Mouse (Mus musculus) stomach, embryonic 15.5 days (tissue): Measurements from ENCODE around the gene Alpk3. TPM values are rescaled to one million over a fixed set of nuclear protein-coding genes. Genes with fewer than 3 reads are reported as not detected.
"Not testable (repeated sequence)": the region's sequence is repeated elsewhere in the genome, so short reads cannot be mapped to it uniquely, and the experiment has no call there.

Experiments used
- ATAC-seq: fragments of 200-750 bp; cut with Nextera tagmentation; 2 replicates; pipeline ENCODE4 v1.8.0; 2017; ENCODE audit warnings: low read depth, moderate number of reproducible peaks, moderate TSS enrichment; ENCODE audit not compliant: insufficient read depth, low FRiP score
- H3K27ac ChIP-seq: fragments of 300-500 bp; sonication (generic); 2 replicates; pipeline ENCODE4 v1.5.1; 2015; ENCODE audit warnings: mild to moderate bottlenecking, inconsistent platforms
- H3K27me3 ChIP-seq: fragments of 300-500 bp; sonication (generic); replicated peaks from 2 replicates; pipeline ENCODE4 v1.6.1; 2015; ENCODE audit warnings: inconsistent platforms
- H3K36me3 ChIP-seq: fragments of 300-500 bp; sonication (generic); 2 replicates; pipeline ENCODE4 v1.6.1; 2015; ENCODE audit warnings: inconsistent platforms
- H3K4me1 ChIP-seq: fragments of 300-500 bp; sonication (generic); 2 replicates; pipeline ENCODE4 v1.6.1; 2015; ENCODE audit warnings: inconsistent platforms
- H3K4me2 ChIP-seq: fragments of 300-500 bp; sonication (generic); 2 replicates; pipeline ENCODE4 v1.6.1; 2015; ENCODE audit warnings: mild to moderate bottlenecking, inconsistent platforms
- H3K4me3 ChIP-seq: fragments of 300-500 bp; sonication (generic); replicated peaks from 2 replicates; pipeline ENCODE4 v1.5.1; 2015; ENCODE audit warnings: inconsistent platforms
- H3K9ac ChIP-seq: fragments of 300-500 bp; sonication (generic); 2 replicates; pipeline ENCODE4 v1.6.1; 2015; ENCODE audit warnings: inconsistent platforms
- H3K9me3 ChIP-seq: fragments of 300-500 bp; sonication (generic); 2 replicates; pipeline ENCODE4 v1.6.1; 2016; ENCODE audit warnings: inconsistent platforms
- WGBS: fragments of 180-500 bp; shearing (Covaris S2); methylation state at CpG from one replicate; pipeline ENCODE4 v1.1.7; 2015; 5-methylcytosine and 5-hydroxymethylcytosine counted together
- polyA plus RNA-seq: library from polyadenylated mRNA; unstranded; fragments of >200 nt; fragmentation: Nextera tagmentation; extraction: Ambion mirVana; gene quantifications from 2 replicates; pipeline ENCODE4 v1.2.1, GENCODE M21; 2015

Gene Alpk3
- polyA plus RNA-seq, 1 experiment from 2014 or later: 0.64 TPM

DNA sequence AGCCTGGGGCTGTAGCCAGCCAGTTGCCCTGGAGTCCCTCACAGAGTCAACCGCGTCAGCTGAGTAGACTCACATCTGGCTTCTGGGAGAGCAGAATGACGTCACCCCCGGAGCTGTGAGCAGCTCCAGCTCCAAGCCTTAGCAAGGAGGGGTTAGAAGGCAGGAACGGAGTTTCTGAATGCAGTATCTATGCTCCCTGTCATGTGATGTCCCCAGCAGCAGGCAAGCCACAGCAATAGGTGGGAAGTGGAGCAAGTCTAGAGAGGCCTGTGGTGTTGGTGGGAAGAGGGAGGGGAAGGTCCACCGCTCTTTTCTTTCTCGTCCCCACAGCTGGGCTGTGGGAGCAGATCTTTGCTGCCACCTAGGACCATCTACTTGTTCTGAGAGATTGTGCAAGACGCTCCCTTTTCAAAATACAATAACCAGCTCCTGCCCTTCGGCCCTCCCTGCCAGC lies 77.2 kb downstream of the Alpk3 start:
- H3K4me2 ChIP-seq: peak overlapping the region; percentile 54
- ATAC-seq: peak; percentile 78
- peak overlapping the region; percentile 51 for H3K27ac ChIP-seq
- H3K4me3 ChIP-seq: peak overlapping the region; percentile 23; the same call in 1 of the 2 replicates
- WGBS: 5% methylated on average over 9 of the region's 9 CpGs
- H3K36me3 ChIP-seq: no peaks in the 10 kb centered on the region
- no peaks in the 10 kb centered on the region for H3K9me3 ChIP-seq
- H3K27me3 ChIP-seq: no peaks in the 10 kb centered on the region
- H3K9ac ChIP-seq: 0 out of 2 replicates have a peak overlapping the region, but pooled peaks have one; percentile 16
- peaks cover 14% of the 10 kb centered on the region for H3K4me1 ChIP-seq

DNA sequence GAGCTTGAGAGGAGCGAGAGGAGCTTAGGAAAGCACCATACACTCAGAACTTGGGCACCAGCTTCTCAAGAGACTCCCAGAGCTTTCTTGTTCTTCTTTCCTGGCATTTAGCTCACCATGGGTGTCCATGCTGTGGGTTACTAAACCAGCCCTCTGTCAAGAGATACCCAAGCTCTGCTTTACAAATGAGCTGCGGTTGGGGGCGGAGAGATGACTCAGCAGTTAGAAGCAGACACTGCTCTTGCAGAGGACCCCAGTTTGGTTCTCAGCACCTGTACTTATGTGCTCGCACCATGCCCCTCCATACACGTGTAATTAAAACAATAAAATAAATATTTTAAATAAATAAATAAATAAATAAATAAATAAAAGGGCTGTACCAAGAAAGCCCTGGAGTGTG lies 79.9 kb downstream of the Alpk3 start:
- Histone ChIP-seq H3K4me3 (no peak overlapping the region), H3K4me1 (peaks cover 14% of the 10 kb centered on the region), H3K9me3 (no peaks in the 10 kb centered on the region), H3K9ac (no peak overlapping the region), H3K27ac (no peak overlapping the region), H3K4me2 (no peak overlapping the region), H3K36me3 (no peaks in the 10 kb centered on the region), H3K27me3 (no peaks in the 10 kb centered on the region)
- ATAC-seq: no peak
- WGBS: 79% methylated on average over 5 of the region's 5 CpGs

DNA sequence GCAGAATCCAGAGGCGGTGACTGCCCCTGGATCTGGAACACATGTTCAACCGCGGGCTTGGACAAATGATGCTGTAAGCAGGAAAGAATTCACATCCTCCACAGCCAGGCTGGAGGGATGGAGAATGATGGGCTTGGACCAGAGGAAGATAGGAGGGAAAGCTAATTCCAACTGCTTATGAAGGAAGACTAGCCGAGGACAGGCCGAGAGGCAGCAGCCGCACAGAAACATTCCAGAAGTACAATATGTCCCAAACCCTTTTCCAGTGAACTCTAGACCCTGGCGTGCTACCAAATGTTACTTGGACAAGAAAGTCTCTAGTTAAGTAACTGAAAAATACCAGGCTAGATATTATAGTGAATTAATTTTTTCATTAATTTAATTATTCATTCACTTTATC lies 81.7 kb downstream of the Alpk3 start:
- Histone ChIP-seq H3K36me3 (no peaks in the 10 kb centered on the region), H3K27me3 (no peaks in the 10 kb centered on the region), H3K4me3 (no peak overlapping the region), H3K9me3 (no peaks in the 10 kb centered on the region), H3K9ac (no peak overlapping the region), H3K27ac (no peak overlapping the region; the same call in 1 of the 2 replicates), H3K4me1 (peaks cover 8% of the 10 kb centered on the region), H3K4me2 (no peak overlapping the region)
- WGBS: 66% methylated on average over 7 of the region's 7 CpGs
- ATAC-seq: no peak

DNA sequence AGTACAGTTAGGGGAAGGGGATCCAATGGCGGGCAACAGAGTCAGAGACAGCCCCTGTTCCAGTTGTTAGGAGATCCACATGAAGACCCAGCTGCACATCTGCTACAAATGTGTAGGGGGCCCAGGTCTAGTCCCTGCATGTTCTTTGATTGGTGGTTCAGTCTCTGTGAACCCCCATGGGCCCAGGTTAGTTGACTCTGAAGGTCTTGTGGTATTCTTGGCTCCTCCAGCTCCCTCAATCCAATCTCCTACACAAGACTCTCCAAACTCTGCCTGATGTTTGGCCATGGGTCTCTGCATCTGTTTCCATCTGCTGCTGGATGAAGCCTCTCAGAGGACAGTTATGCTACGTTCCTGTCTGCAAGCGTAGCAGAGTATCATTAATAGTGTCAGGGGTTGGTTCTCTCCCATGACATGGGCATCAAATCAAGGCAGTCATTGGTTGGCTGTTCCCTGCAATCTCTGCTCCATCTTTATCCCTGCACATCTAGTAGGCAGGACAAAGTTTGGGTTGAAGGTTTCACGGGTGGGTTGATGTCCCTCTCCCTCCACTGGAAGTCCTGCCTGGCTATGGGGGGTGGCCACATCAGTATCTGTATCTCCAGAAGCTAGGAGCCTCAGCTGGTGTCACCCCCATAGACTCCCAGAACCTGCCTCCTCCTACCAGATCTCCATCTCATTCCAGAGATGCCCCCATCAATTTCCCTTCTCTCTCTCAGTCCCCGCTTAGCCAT lies 82.4 kb downstream of the Alpk3 start:
- no peaks in the 10 kb centered on the region for H3K36me3 ChIP-seq
- whole genome bisulfite sequencing: 81% methylated on average over 5 of the region's 5 CpGs
- H3K4me1 ChIP-seq: 0 out of 2 replicates have a peak, but pooled peaks cover 3% of the 10 kb centered on the region
- no peak overlapping the region for H3K9ac ChIP-seq
- H3K27ac ChIP-seq: peak overlapping the region; percentile 31; the same call in 1 of the 2 replicates
- H3K27me3 ChIP-seq: no peaks in the 10 kb centered on the region
- H3K9me3 ChIP-seq: no peaks in the 10 kb centered on the region
- no peak overlapping the region for H3K4me3 ChIP-seq
- no peak for ATAC-seq
- no peak overlapping the region for H3K4me2 ChIP-seq

DNA sequence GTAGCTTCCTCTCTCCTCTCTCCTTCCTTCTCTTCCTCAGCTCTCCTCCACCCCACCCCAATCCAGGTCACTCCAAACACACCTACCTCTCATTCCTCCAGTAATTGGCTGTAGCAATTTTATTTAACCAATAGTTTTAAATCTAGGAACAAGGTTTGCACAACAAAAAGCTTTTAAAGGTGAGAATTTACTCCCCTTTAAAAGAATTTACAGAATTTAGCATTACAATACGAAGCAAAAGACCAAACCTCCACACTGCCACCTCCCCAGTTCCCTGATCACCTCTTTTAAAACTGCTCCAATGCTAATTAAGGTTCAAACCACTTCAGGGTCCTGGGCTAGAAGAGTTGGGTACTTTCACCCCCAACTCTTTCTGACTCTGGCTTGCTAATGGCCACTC lies 84.1 kb downstream of the Alpk3 start:
- Histone ChIP-seq H3K27ac (no peak overlapping the region), H3K4me2 (no peak overlapping the region), H3K27me3 (no peaks in the 10 kb centered on the region), H3K4me3 (no peak overlapping the region), H3K9ac (no peak overlapping the region), H3K9me3 (no peaks in the 10 kb centered on the region), H3K36me3 (no peaks in the 10 kb centered on the region), H3K4me1 (no peaks in the 10 kb centered on the region)
- no peak for ATAC-seq
- WGBS: 82% methylated on average over 1 of the region's 1 CpGs

DNA sequence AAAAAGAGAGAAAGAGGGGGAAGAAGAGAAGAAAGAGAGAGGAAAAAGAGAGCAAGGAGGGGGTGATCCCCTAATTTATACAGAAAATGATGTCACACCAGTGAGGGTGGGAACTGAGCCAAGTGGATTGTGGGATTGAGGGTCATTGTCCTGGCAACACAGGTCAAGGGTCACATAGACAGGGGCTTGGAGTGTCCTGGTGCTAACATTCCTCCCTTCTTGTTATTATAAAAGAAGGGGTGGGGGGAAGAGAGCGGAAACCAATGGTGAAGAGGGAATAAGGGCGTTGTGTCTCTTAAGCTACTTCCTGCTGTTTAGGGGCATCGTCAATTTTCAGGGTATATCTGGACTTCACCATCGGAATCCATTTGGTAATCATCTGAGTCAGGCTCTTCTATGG lies 85.7 kb downstream of the Alpk3 start:
- not testable (repeated sequence) for H3K4me1 ChIP-seq, H3K27ac ChIP-seq, H3K4me2 ChIP-seq, H3K27me3 ChIP-seq, H3K4me3 ChIP-seq, H3K36me3 ChIP-seq, ATAC-seq, H3K9ac ChIP-seq, H3K9me3 ChIP-seq
- 71% methylated on average over 4 of the region's 4 CpGs for WGBS

DNA sequence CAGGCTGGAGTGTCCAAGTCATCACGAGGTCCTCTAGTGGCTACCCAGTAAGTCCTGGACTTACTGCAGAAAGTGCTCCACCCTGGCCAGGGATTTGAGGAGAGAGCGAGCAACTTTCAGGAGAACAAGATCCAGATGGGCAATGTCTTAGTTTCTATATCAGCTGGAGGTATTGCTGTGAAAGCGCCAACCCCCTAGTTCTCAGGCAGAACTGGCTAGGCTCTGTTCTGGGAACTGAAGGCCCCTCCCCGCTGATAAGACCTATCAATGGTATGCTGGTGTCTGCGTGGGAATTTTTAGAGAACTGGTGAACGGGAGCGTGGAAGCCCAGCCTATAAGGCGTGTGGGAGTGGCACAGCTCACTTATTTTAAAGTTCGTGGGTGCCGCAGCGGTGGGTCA lies 92.4 kb downstream of the Alpk3 start:
- Histone ChIP-seq H3K9ac (no peak overlapping the region), H3K27ac (no peak overlapping the region), H3K4me3 (no peak overlapping the region), H3K4me1 (no peaks in the 10 kb centered on the region), H3K4me2 (no peak overlapping the region), H3K27me3 (no peaks in the 10 kb centered on the region), H3K9me3 (no peaks in the 10 kb centered on the region), H3K36me3 (no peaks in the 10 kb centered on the region)
- 75% methylated on average over 11 of the region's 11 CpGs for WGBS
- no peak for ATAC-seq

DNA sequence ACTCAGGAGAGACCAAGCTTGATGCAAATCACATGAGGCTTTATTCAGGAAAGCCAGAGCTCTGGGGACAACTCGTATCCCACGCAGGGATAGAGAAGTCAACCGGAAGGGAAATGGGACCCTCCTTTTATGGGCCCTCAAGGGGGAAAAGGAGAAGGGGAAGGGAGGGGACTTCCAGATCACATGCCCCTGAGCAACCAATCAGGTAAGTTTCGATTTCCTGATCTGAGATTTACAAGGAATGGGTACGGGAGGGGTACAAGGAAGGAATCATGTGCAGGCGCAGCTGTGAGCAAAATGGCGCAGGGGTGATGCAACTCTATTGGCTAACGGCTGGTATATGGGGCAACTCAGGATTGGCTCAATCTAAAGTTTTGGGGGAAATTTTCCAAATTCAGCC lies 93.8 kb downstream of the Alpk3 start:
- Histone ChIP-seq H3K27ac (no peak overlapping the region), H3K36me3 (no peaks in the 10 kb centered on the region), H3K4me3 (no peak overlapping the region), H3K9me3 (no peaks in the 10 kb centered on the region), H3K4me2 (no peak overlapping the region), H3K4me1 (no peaks in the 10 kb centered on the region), H3K27me3 (no peaks in the 10 kb centered on the region), H3K9ac (no peak overlapping the region)
- no peak for ATAC-seq
- WGBS: 93% methylated on average over 8 of the region's 8 CpGs

DNA sequence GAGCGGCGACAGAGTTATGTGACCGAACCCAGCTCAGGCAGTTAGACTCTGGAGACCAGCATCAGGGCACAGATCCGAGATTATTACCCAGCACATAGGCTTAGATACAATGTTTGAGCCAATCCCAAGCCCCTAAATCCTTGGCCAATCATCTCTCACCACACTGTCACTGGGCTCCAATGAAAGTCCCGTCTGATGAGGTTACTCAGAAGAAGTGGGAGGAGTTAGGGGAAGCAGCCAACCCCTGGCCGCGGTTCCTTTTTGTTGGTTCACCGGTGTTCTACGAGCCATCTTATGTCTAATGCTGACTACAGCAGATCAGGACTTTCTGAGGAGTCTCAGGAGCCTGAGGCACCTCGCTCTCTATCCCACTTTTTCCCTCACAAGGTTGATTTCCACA lies 94.9 kb downstream of the Alpk3 start:
- Histone ChIP-seq H3K4me3 (no peak overlapping the region), H3K27ac (no peak overlapping the region), H3K4me1 (no peaks in the 10 kb centered on the region), H3K9ac (no peak overlapping the region), H3K36me3 (no peaks in the 10 kb centered on the region), H3K4me2 (no peak overlapping the region), H3K9me3 (no peaks in the 10 kb centered on the region), H3K27me3 (no peaks in the 10 kb centered on the region)
- no peak for ATAC-seq
- whole genome bisulfite sequencing: 90% methylated on average over 10 of the region's 10 CpGs

DNA sequence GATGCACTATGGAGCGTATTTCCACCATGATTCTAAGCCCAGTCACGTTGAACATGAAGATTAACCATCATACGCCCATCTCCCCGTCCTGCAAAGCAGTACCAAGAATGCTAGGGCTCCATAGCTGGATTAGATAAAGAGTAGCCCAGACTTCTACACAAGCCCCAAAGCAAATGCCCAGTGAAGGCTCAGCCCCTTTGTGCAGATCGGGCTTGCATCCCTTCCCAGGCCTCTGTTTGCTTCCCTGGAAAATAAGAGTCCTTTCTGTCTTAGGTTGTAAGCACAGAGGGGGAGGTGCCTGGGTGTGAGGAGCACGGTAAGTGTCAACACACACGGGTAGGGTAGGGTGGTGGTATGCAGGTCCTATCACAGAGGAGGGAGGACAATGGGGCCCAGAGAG lies 95.4 kb downstream of the Alpk3 start:
- no peak overlapping the region for H3K27ac ChIP-seq
- ATAC-seq: no peak
- H3K36me3 ChIP-seq: no peaks in the 10 kb centered on the region
- H3K4me3 ChIP-seq: no peak overlapping the region
- no peak overlapping the region for H3K9ac ChIP-seq
- H3K4me1 ChIP-seq: no peaks in the 10 kb centered on the region
- 74% methylated on average over 7 of the region's 7 CpGs for WGBS
- no peaks in the 10 kb centered on the region for H3K9me3 ChIP-seq
- H3K27me3 ChIP-seq: no peaks in the 10 kb centered on the region
- H3K4me2 ChIP-seq: no peak overlapping the region

DNA sequence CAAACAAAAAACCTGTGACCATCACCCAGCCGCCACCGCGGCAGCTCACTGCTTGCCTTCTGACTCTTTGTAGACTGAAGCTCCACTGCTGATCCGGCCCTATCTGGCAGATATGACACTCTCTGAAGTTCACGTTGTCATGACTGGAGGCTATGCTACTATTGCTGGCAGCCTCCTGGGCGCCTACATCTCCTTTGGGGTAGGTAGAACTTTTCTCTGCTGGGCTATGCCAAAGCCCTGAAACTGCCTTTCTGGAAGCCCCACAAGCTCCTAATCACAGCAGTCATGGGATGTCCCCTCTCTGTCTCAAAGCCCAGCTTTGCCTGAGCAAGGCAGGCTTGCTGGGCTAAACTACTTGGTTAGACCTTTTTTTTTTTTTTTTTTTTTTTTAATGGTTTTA lies 95.9 kb downstream of the Alpk3 start:
- Histone ChIP-seq H3K9ac (no peak overlapping the region), H3K9me3 (no peaks in the 10 kb centered on the region), H3K4me3 (no peak overlapping the region), H3K27ac (no peak overlapping the region), H3K36me3 (no peaks in the 10 kb centered on the region), H3K4me2 (no peak overlapping the region), H3K4me1 (no peaks in the 10 kb centered on the region), H3K27me3 (no peaks in the 10 kb centered on the region)
- ATAC-seq: no peak
- WGBS: 78% methylated on average over 6 of the region's 6 CpGs

DNA sequence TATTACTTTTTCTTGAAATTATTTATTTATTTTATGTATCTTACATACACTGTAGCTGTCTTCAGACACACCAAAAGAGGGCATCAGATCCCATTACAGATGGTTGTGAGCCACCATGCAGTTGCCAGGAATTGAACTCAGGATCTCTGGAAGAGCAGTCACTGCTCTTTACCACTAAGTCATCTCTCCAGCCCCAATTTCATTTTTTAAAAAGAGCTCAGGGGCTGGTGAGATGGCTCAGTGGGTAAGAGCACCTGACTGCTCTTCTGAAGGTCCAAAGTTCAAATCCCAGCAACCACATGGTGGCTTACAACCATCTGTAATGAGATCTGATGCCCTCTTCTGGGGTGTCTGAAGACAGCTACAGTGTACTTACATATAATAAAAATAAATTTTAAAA lies 96.8 kb downstream of the Alpk3 start:
- not testable (repeated sequence) for H3K27me3 ChIP-seq, H3K27ac ChIP-seq, H3K36me3 ChIP-seq, H3K9me3 ChIP-seq, H3K4me2 ChIP-seq, H3K4me3 ChIP-seq, H3K4me1 ChIP-seq, ATAC-seq, H3K9ac ChIP-seq

DNA sequence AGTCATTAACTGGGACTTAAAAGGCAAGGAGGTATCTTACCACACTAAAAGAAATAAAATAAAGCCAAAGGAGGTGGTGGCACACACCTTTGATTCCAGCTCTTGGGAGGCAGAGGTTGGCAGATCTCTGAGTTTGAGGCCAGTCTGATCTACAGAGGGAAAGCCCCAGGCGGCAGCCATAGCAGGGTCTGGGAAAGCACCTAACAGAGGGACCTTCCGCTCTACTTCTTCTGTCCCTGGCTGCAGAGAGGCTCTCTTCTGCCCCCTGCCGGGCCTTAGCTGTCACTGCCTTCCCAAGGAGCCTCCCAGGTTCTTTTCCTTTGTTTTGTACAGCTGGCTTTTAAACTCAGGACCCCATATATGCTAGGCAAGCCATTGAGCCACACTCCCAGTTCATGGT lies 97.6 kb downstream of the Alpk3 start:
- ATAC-seq: peak; percentile 83
- 0 out of 2 replicates have a peak, but pooled peaks cover 3% of the 10 kb centered on the region for H3K4me1 ChIP-seq
- no peaks in the 10 kb centered on the region for H3K27me3 ChIP-seq
- no peaks in the 10 kb centered on the region for H3K36me3 ChIP-seq
- 6% methylated on average over 3 of the region's 3 CpGs for WGBS
- H3K4me3 ChIP-seq: no peak overlapping the region
- H3K4me2 ChIP-seq: no peak overlapping the region
- H3K9me3 ChIP-seq: no peaks in the 10 kb centered on the region
- no peak overlapping the region for H3K27ac ChIP-seq
- no peak overlapping the region for H3K9ac ChIP-seq
